Mouse (Mus musculus): ENCODE measurements around the gene Zmym1.
"Not testable (repeated sequence)": the region's sequence is repeated elsewhere in the genome, so short reads cannot be mapped to it uniquely, and the experiment has no call there.

Zmym1 gene

GRCm38 (mm10) chr4:127027228-127028190 is 33.4 kb downstream of the Zmym1 start:
- DNase-seq (ENCODE audit: low spot score), result no peak

GRCm38 (mm10) chr4:127026826-127027225 is 34.1 kb downstream of the Zmym1 start:
- no peak for DNase-seq (ENCODE audit: low spot score)

- DNase-seq (ENCODE audit: low spot score), result no peak
These were observed 36.7 kb downstream of the Zmym1 start for GRCm38 (mm10) chr4:127024240-127024639.

GRCm38 (mm10) chr4:127023201-127023600 is 37.8 kb downstream of the Zmym1 start:
- DNase-seq (ENCODE audit: low spot score), result no peak

- DNase-seq (ENCODE audit: low spot score), result peak; percentile 86
These were observed 38.8 kb downstream of the Zmym1 start for GRCm38 (mm10) chr4:127021989-127022626.

- DNase-seq (ENCODE audit: low spot score), result peak; percentile 95
These were observed 39.6 kb downstream of the Zmym1 start, which contains the start of gene Sfpq for GRCm38 (mm10) chr4:127021151-127021945. Sfpq (plus strand) TSS chr4:127021324.

GRCm38 (mm10) chr4:127020411-127021150 is 40.4 kb downstream of the Zmym1 start:
- DNase-seq (ENCODE audit: low spot score), result no peak

- no peak for DNase-seq (ENCODE audit: low spot score)
These were observed 44.6 kb downstream of the Zmym1 start for GRCm38 (mm10) chr4:127016366-127016765.

- DNase-seq (ENCODE audit: low spot score), result peak; percentile 79
These were observed 45.5 kb downstream of the Zmym1 start for GRCm38 (mm10) chr4:127015294-127015993.

- DNase-seq (ENCODE audit: low spot score), result peak; percentile 42
These were observed 55.6 kb downstream of the Zmym1 start for GRCm38 (mm10) chr4:127005113-127005936.

GRCm38 (mm10) chr4:127004384-127004783 is 56.6 kb downstream of the Zmym1 start:
- no peak for DNase-seq (ENCODE audit: low spot score)

- DNase-seq (ENCODE audit: low spot score), result no peak
These were observed 60.3 kb downstream of the Zmym1 start for GRCm38 (mm10) chr4:127000601-127001105.

GRCm38 (mm10) chr4:126999372-126999771 is 61.6 kb downstream of the Zmym1 start:
- not testable (repeated sequence) for DNase-seq (ENCODE audit: low spot score)
